Mouse (Mus musculus) forebrain, embryonic 13.5 days (tissue): ENCODE measurements at regions not wholly inside any gene's neighbourhood (a gene's known extent, or its start where the extent isn't known, plus 50 kb on each side); places are given as distances from the start of the nearest gene placed in this dataset.

Experiments
- ATAC-seq: fragments of 200-750 bp; cut with Nextera tagmentation; 2 replicates; pipeline ENCODE4 v1.8.0; 2017
- H3K27ac ChIP-seq: fragments of 300-500 bp; sonication (generic); 2 replicates; pipeline ENCODE4 v1.5.1; 2015; ENCODE audit warnings: inconsistent platforms, mild to moderate bottlenecking, moderate library complexity
- H3K27me3 ChIP-seq: fragments of 300-500 bp; sonication (generic); 2 replicates; pipeline ENCODE4 v1.6.1; 2015; ENCODE audit warnings: mild to moderate bottlenecking, inconsistent platforms
- H3K36me3 ChIP-seq: fragments of 300-500 bp; sonication (generic); 2 replicates; pipeline ENCODE4 v1.6.1; 2015; ENCODE audit warnings: mild to moderate bottlenecking, inconsistent platforms; ENCODE audit not compliant: poor library complexity, severe bottlenecking
- H3K4me1 ChIP-seq: fragments of 300-500 bp; sonication (generic); 2 replicates; pipeline ENCODE4 v1.6.1; 2015; ENCODE audit warnings: inconsistent platforms
- H3K4me2 ChIP-seq: fragments of 300-500 bp; sonication (generic); 2 replicates; pipeline ENCODE4 v1.6.1; 2015; ENCODE audit warnings: inconsistent platforms, mild to moderate bottlenecking, moderate library complexity
- H3K4me3 ChIP-seq: fragments of 300-500 bp; sonication (generic); 2 replicates; pipeline ENCODE4 v1.5.1; 2015; ENCODE audit warnings: mild to moderate bottlenecking, inconsistent platforms
- H3K9ac ChIP-seq: fragments of 300-500 bp; sonication (generic); 2 replicates; pipeline ENCODE4 v1.6.1; 2015; ENCODE audit warnings: mild to moderate bottlenecking, inconsistent platforms
- H3K9me3 ChIP-seq: fragments of 300-500 bp; sonication (generic); replicated peaks from 2 replicates; pipeline ENCODE4 v1.6.1; 2016; ENCODE audit warnings: inconsistent platforms
- WGBS: fragments of 180-500 bp; shearing (Covaris S2); methylation state at CpG from one replicate; pipeline ENCODE4 v1.1.7; 2015; 5-methylcytosine and 5-hydroxymethylcytosine counted together

GRCm38 (mm10) chr10:87639339-87639738 lies 117.7 kb downstream of the Pah start:
- Histone ChIP-seq H3K4me2 (no peak overlapping the region), H3K9ac (no peak overlapping the region), H3K27me3 (no peaks in the 10 kb centered on the region), H3K27ac (no peak overlapping the region), H3K4me3 (no peak overlapping the region), H3K4me1 (no peaks in the 10 kb centered on the region), H3K36me3 (no peaks in the 10 kb centered on the region), H3K9me3 (no peaks in the 10 kb centered on the region)
- 88% methylated on average over 2 of the region's 2 CpGs for WGBS
- no peak for ATAC-seq

GRCm38 (mm10) chr10:87649091-87649490 lies 127.5 kb downstream of the Pah start:
- Histone ChIP-seq H3K27ac (no peak overlapping the region), H3K4me1 (peaks cover 9% of the 10 kb centered on the region; the same call in 1 of the 2 replicates), H3K9ac (no peak overlapping the region), H3K9me3 (no peaks in the 10 kb centered on the region), H3K27me3 (no peaks in the 10 kb centered on the region), H3K4me3 (no peak overlapping the region), H3K36me3 (no peaks in the 10 kb centered on the region), H3K4me2 (no peak overlapping the region)
- ATAC-seq = peak; percentile 66
- WGBS = 20% methylated on average over 1 of the region's 1 CpGs

- H3K36me3 ChIP-seq = no peaks in the 10 kb centered on the region
- H3K4me2 ChIP-seq = no peak overlapping the region
- no peaks in the 10 kb centered on the region for H3K27me3 ChIP-seq
- H3K4me3 ChIP-seq = no peak overlapping the region
- no peak overlapping the region for H3K27ac ChIP-seq
- peaks cover 9% of the 10 kb centered on the region; the same call in 1 of the 2 replicates for H3K4me1 ChIP-seq
- no peak for ATAC-seq
- WGBS = 49% methylated on average over 8 of the region's 8 CpGs
- no peak overlapping the region for H3K9ac ChIP-seq
- no peaks in the 10 kb centered on the region for H3K9me3 ChIP-seq
Observed at GRCm38 (mm10) chr10:87652139-87652740, 130.6 kb downstream of the Pah start.

- Histone ChIP-seq H3K4me2 (no peak overlapping the region), H3K9me3 (no peaks in the 10 kb centered on the region), H3K9ac (no peak overlapping the region), H3K4me1 (peaks cover 9% of the 10 kb centered on the region; the same call in 1 of the 2 replicates), H3K4me3 (no peak overlapping the region), H3K27me3 (no peaks in the 10 kb centered on the region), H3K36me3 (no peaks in the 10 kb centered on the region), H3K27ac (no peak overlapping the region)
- no peak for ATAC-seq
- 84% methylated on average over 4 of the region's 4 CpGs for WGBS
Observed at GRCm38 (mm10) chr10:87654112-87654511, 132.5 kb downstream of the Pah start.

GRCm38 (mm10) chr10:87666020-87666718 lies 144.6 kb downstream of the Pah start:
- Histone ChIP-seq H3K27me3 (no peaks in the 10 kb centered on the region), H3K9me3 (no peaks in the 10 kb centered on the region), H3K4me2 (no peak overlapping the region), H3K9ac (no peak overlapping the region), H3K4me1 (peaks cover 14% of the 10 kb centered on the region), H3K27ac (peak overlapping the region; percentile 57), H3K4me3 (no peak overlapping the region), H3K36me3 (no peaks in the 10 kb centered on the region)
- 50% methylated on average over 9 of the region's 9 CpGs for WGBS
- peak; percentile 89 for ATAC-seq

- Histone ChIP-seq H3K27ac (peak overlapping the region; percentile 57), H3K4me2 (no peak overlapping the region), H3K9me3 (no peaks in the 10 kb centered on the region), H3K27me3 (no peaks in the 10 kb centered on the region), H3K36me3 (no peaks in the 10 kb centered on the region), H3K9ac (no peak overlapping the region), H3K4me3 (no peak overlapping the region), H3K4me1 (peaks cover 14% of the 10 kb centered on the region)
- 82% methylated on average over 7 of the region's 7 CpGs for WGBS
- peak; percentile 67; the same call in 1 of the 2 replicates for ATAC-seq
Observed at GRCm38 (mm10) chr10:87666719-87667387, 145.3 kb downstream of the Pah start.

- Histone ChIP-seq H3K4me2 (no peak overlapping the region), H3K27me3 (no peaks in the 10 kb centered on the region), H3K4me1 (peaks cover 14% of the 10 kb centered on the region), H3K9me3 (no peaks in the 10 kb centered on the region), H3K4me3 (no peak overlapping the region), H3K9ac (no peak overlapping the region), H3K36me3 (no peaks in the 10 kb centered on the region), H3K27ac (no peak overlapping the region)
- ATAC-seq = no peak
- 91% methylated on average over 10 of the region's 10 CpGs for WGBS
Observed at GRCm38 (mm10) chr10:87667651-87668140, 146.1 kb downstream of the Pah start.

- H3K36me3 ChIP-seq = no peaks in the 10 kb centered on the region
Observed at GRCm38 (mm10) chr10:87674740-87675420, 153.3 kb downstream of the Pah start.

GRCm38 (mm10) chr10:87676041-87676672 lies 154.6 kb downstream of the Pah start:
- Histone ChIP-seq H3K4me2 (no peak overlapping the region), H3K4me1 (no peaks in the 10 kb centered on the region), H3K27me3 (no peaks in the 10 kb centered on the region), H3K9ac (no peak overlapping the region), H3K4me3 (no peak overlapping the region), H3K36me3 (no peaks in the 10 kb centered on the region), H3K9me3 (no peaks in the 10 kb centered on the region), H3K27ac (no peak overlapping the region)
- ATAC-seq = no peak
- WGBS = 80% methylated on average over 4 of the region's 4 CpGs

More at GRCm38 (mm10) chr10:87674740-87675420, 153.3 kb downstream of the Pah start:
- no peaks in the 10 kb centered on the region for H3K9me3 ChIP-seq
- no peaks in the 10 kb centered on the region for H3K4me1 ChIP-seq
- no peak overlapping the region for H3K9ac ChIP-seq
- no peaks in the 10 kb centered on the region for H3K27me3 ChIP-seq
- no peak for ATAC-seq
- no peak overlapping the region for H3K4me3 ChIP-seq
- H3K4me2 ChIP-seq = no peak overlapping the region
- 80% methylated on average over 5 of the region's 5 CpGs for WGBS
- no peak overlapping the region for H3K27ac ChIP-seq

- Histone ChIP-seq H3K4me3 (no peak overlapping the region), H3K4me1 (no peaks in the 10 kb centered on the region), H3K36me3 (no peaks in the 10 kb centered on the region), H3K9me3 (no peaks in the 10 kb centered on the region), H3K9ac (no peak overlapping the region), H3K4me2 (no peak overlapping the region), H3K27ac (no peak overlapping the region), H3K27me3 (no peaks in the 10 kb centered on the region)
- ATAC-seq = no peak
Observed at GRCm38 (mm10) chr10:87678984-87679383, 157.4 kb downstream of the Pah start.

GRCm38 (mm10) chr10:87686311-87686710 lies 164.7 kb downstream of the Pah start:
- H3K4me1 ChIP-seq = no peaks in the 10 kb centered on the region
- no peak overlapping the region for H3K27ac ChIP-seq
- 73% methylated on average over 4 of the region's 4 CpGs for WGBS
- ATAC-seq = no peak
- no peaks in the 10 kb centered on the region for H3K27me3 ChIP-seq
- no peaks in the 10 kb centered on the region for H3K36me3 ChIP-seq
- no peaks in the 10 kb centered on the region for H3K9me3 ChIP-seq
- H3K4me3 ChIP-seq = no peak overlapping the region
- H3K4me2 ChIP-seq = no peak overlapping the region
- no peak overlapping the region for H3K9ac ChIP-seq
